In the genomic region with DNA sequence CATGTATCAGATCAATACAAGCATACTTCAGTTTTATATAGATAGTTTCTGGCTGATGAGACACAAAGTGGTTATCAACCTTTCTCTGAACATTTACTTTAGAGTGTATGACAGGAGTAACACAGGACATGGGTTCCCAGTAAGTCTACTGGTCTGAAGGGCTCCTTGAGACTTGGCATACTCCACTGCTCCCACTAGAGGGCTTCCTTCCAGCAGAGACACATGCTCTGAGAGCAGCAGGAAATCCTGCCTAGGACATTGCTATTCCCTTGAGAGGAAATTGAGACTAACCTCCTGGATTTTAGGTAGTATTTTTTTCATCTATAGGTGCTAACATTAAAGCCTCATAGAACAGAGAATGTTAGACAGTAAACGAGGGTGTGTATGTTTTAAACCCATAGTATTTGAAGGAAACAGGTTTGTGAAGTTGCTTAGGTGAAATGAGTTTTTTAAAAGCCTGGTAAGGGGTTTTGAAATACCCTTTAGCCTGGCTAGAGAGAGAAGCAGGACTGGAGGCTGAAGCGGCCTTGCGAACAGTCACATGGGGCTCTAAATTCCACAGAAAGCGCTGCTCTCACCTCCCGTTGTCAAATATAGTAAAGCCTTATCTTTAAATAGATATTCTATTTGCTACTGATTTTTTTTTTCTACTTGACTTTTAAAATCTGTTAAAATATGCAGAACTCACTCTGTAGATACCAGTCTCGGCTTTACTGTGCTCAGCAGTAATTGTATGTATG, we compare ENCODE assay signal across 7 mouse cellular contexts.
DNase-seq lines count a peak whose midpoint lies in the region; ATAC-seq and TF ChIP-seq lines count a peak whose summit lies in the region.

No protein-coding gene starts in this region.

- no peak overlapping the region for H3K9ac ChIP-seq in forebrain, postnatal 0 days
- no peak overlapping the region for H3K9ac ChIP-seq in intestine, postnatal 0 days (ENCODE audit: low read depth, low read length)
- H3K9ac ChIP-seq in liver, embryonic 16.5 days (ENCODE audit: low read depth, low read length) = no peak overlapping the region

- peak; percentile 86 for TF ChIP-seq CTCF in forebrain, postnatal 0 days (IDR thresholded peaks at IDR 0.05; ENCODE audit: low read depth)
- peak; percentile 90 for TF ChIP-seq CTCF in intestine, postnatal 0 days (IDR thresholded peaks at IDR 0.05; ENCODE audit: low read depth)

- no peaks in the 10 kb centered on the region for H3K27me3 ChIP-seq in forebrain, postnatal 0 days (ENCODE audit: insufficient read depth, low read length)
- no peaks in the 10 kb centered on the region for H3K27me3 ChIP-seq in intestine, postnatal 0 days (replicated peaks; ENCODE audit: control insufficient read depth, insufficient read depth, low read length)
- no peaks in the 10 kb centered on the region for H3K27me3 ChIP-seq in liver, embryonic 16.5 days (ENCODE audit: control insufficient read depth, insufficient read depth, low read depth, low read length)

- peaks cover 39% of the 10 kb centered on the region for H3K4me1 ChIP-seq in forebrain, postnatal 0 days (ENCODE audit: insufficient read depth)
- H3K4me1 ChIP-seq in intestine, postnatal 0 days (replicated peaks; ENCODE audit: control insufficient read depth, insufficient read depth, low read length) = peaks cover 18% of the 10 kb centered on the region
- H3K4me1 ChIP-seq in liver, embryonic 16.5 days (ENCODE audit: control insufficient read depth, low read depth, low read length) = peaks cover 33% of the 10 kb centered on the region

- DNase-seq in right cerebral cortex, adult 2 months (ENCODE audit: low spot score in 2 of 2) = peak; percentile 64 to 65
- DNase-seq in right cerebral cortex, postnatal 25 days = no peak
- peak; percentile 78 for DNase-seq in adrenal gland, postnatal 14 days
- peak; percentile 73 for DNase-seq in forebrain, postnatal 0 days
- DNase-seq in retina, embryonic 14.5 days (ENCODE audit: low spot score) = peak; percentile 81

- H3K4me3 ChIP-seq in forebrain, postnatal 0 days (ENCODE audit: low read depth, low read length) = no peak overlapping the region
- H3K4me3 ChIP-seq in intestine, postnatal 0 days (ENCODE audit: low read depth, low read length) = no peak overlapping the region
- H3K4me3 ChIP-seq in liver, embryonic 16.5 days (ENCODE audit: low read depth, low read length) = no peak overlapping the region

- WGBS in forebrain, postnatal 0 days = 65% methylated on average over 6 of the region's 6 CpGs
- 36% methylated on average over 6 of the region's 6 CpGs for WGBS in intestine, postnatal 0 days
- 43% methylated on average over 6 of the region's 6 CpGs for WGBS in liver, embryonic 16.5 days (ENCODE audit: insufficient replicate concordance)

- H3K9me3 ChIP-seq in forebrain, postnatal 0 days (ENCODE audit: low read length) = no peaks in the 10 kb centered on the region
- H3K9me3 ChIP-seq in intestine, postnatal 0 days (ENCODE audit: control insufficient read depth) = no peaks in the 10 kb centered on the region
- H3K9me3 ChIP-seq in liver, embryonic 16.5 days (replicated peaks; ENCODE audit: control insufficient read depth, low read length) = no peaks in the 10 kb centered on the region

- no peak overlapping the region for H3K4me2 ChIP-seq in forebrain, postnatal 0 days (ENCODE audit: low read depth)
- H3K4me2 ChIP-seq in intestine, postnatal 0 days (replicated peaks; ENCODE audit: low read depth) = no peak overlapping the region
- no peak overlapping the region for H3K4me2 ChIP-seq in liver, embryonic 16.5 days (ENCODE audit: low read depth, low read length)

- H3K36me3 ChIP-seq in forebrain, postnatal 0 days (ENCODE audit: insufficient read depth) = no peaks in the 10 kb centered on the region
- H3K36me3 ChIP-seq in intestine, postnatal 0 days (ENCODE audit: control insufficient read depth, insufficient read depth) = no peaks in the 10 kb centered on the region
- no peaks in the 10 kb centered on the region for H3K36me3 ChIP-seq in liver, embryonic 16.5 days (ENCODE audit: control insufficient read depth, insufficient read depth)

- no peak overlapping the region for H3K27ac ChIP-seq in forebrain, postnatal 0 days (ENCODE audit: low read depth, low read length)
- H3K27ac ChIP-seq in intestine, postnatal 0 days (ENCODE audit: low read depth, low read length) = no peak overlapping the region
- no peak overlapping the region for H3K27ac ChIP-seq in liver, embryonic 16.5 days (ENCODE audit: low read length)

- peak; percentile 67 for ATAC-seq in forebrain, postnatal 0 days
- no peak for ATAC-seq in intestine, postnatal 0 days
- ATAC-seq in liver, embryonic 16.5 days (ENCODE audit: low read depth) = peak; percentile 32; the same call in 1 of the 2 replicates
